Mouse (Mus musculus): Measurements from ENCODE around the gene 2010111I01Rik.

GRCm38 (mm10) chr13:63170282-63171073 lies 205.8 kb downstream of the 2010111I01Rik start:
- no peak for TF ChIP-seq CTCF (IDR thresholded peaks at IDR 0.05; ENCODE audit: low read depth)
- TF ChIP-seq EP300 (optimal IDR thresholded peaks at IDR 0.05), result no peak

Measured in stomach, postnatal 0 days (tissue).